Mouse (Mus musculus) megakaryocyte, embryonic 14.5 days (primary cell): Measurements from ENCODE around the gene Il10. TPM values are rescaled to one million over a fixed set of nuclear protein-coding genes. Genes with fewer than 3 reads are reported as not detected.

ENCODE experiments used
- H3K27me3 ChIP-seq: replicated peaks from 2 replicates; pipeline ENCODE3; 2012; ENCODE audit warnings: inconsistent platforms
- H3K36me3 ChIP-seq: replicated peaks from 2 replicates; pipeline ENCODE3; 2012; ENCODE audit warnings: low read length, inconsistent platforms, mixed read lengths
- H3K4me1 ChIP-seq: 2 replicates; pipeline ENCODE4 v1.6.1; 2012; ENCODE audit warnings: inconsistent platforms
- H3K4me3 ChIP-seq: replicated peaks from 2 replicates; pipeline ENCODE3; 2012; ENCODE audit warnings: moderate library complexity, mild to moderate bottlenecking, inconsistent platforms
- H3K9me3 ChIP-seq: 2 replicates; pipeline ENCODE4 v1.6.1; 2012; ENCODE audit warnings: inconsistent platforms
- FLI1 ChIP-seq: IDR thresholded peaks from 2 replicates; pipeline ENCODE4 v1.6.1; 2012; ENCODE audit warnings: low read length, inconsistent platforms, mixed read lengths
- GATA1 ChIP-seq: IDR thresholded peaks from 3 replicates; pipeline ENCODE4 v1.6.1; 2012; ENCODE audit warnings: mixed read lengths, low read length, inconsistent platforms, borderline replicate concordance
- polyA plus RNA-seq: library from polyadenylated mRNA; stranded (reverse); fragments of >175 nt; gene quantifications from 2 replicates; pipeline ENCODE4 v1.2.3, GENCODE M21; 2012; ENCODE audit warnings: low replicate concordance; ENCODE audit not compliant: insufficient read depth

Gene Il10
- not detected in 2 replicates for polyA plus RNA-seq

GRCm38 (mm10) chr1:131019492-131020098 lies at the start of gene Il10:
Gene Il10, plus strand, starts transcription at chr1:131019845.
- Histone ChIP-seq H3K9me3 (no peaks in the 10 kb centered on the region), H3K4me1 (peaks cover 75% of the 10 kb centered on the region), H3K27me3 (peaks cover 2% of the 10 kb centered on the region), H3K4me3 (peak within 1 kb of the TSS; percentile 25), H3K36me3 (no peaks in the 10 kb centered on the region)
- no peak for TF ChIP-seq FLI1

GRCm38 (mm10) chr1:130979455-130979854 lies 40.2 kb upstream of the Il10 start:
- Histone ChIP-seq H3K27me3 (no peaks in the 10 kb centered on the region), H3K4me1 (peaks cover 10% of the 10 kb centered on the region), H3K36me3 (no peaks in the 10 kb centered on the region), H3K9me3 (no peaks in the 10 kb centered on the region), H3K4me3 (no peak overlapping the region)
- TF ChIP-seq GATA1 (no peak), FLI1 (no peak)

GRCm38 (mm10) chr1:130984441-130984840 lies 35.2 kb upstream of the Il10 start:
- no peaks in the 10 kb centered on the region for H3K36me3 ChIP-seq
- H3K27me3 ChIP-seq: no peaks in the 10 kb centered on the region
- no peak overlapping the region for H3K4me3 ChIP-seq
- H3K4me1 ChIP-seq: peaks cover 40% of the 10 kb centered on the region
- no peak for TF ChIP-seq FLI1
- TF ChIP-seq GATA1: no peak
- H3K9me3 ChIP-seq: no peaks in the 10 kb centered on the region

- Histone ChIP-seq H3K4me3 (no peak overlapping the region), H3K4me1 (peaks cover 46% of the 10 kb centered on the region), H3K27me3 (no peaks in the 10 kb centered on the region), H3K36me3 (peaks cover 5% of the 10 kb centered on the region), H3K9me3 (peaks cover 5% of the 10 kb centered on the region)
- TF ChIP-seq GATA1 (no peak), FLI1 (no peak)
These were observed 32.6 kb upstream of the Il10 start for GRCm38 (mm10) chr1:130987001-130987400.

GRCm38 (mm10) chr1:130987418-130987817 lies 32.2 kb upstream of the Il10 start:
- H3K27me3 ChIP-seq: no peaks in the 10 kb centered on the region
- H3K9me3 ChIP-seq: peaks cover 5% of the 10 kb centered on the region
- no peak overlapping the region for H3K4me3 ChIP-seq
- TF ChIP-seq FLI1 (no peak), GATA1 (no peak)
- peaks cover 46% of the 10 kb centered on the region for H3K4me1 ChIP-seq
- H3K36me3 ChIP-seq: peaks cover 5% of the 10 kb centered on the region

GRCm38 (mm10) chr1:130989331-130989730 lies 30.3 kb upstream of the Il10 start:
- peaks cover 5% of the 10 kb centered on the region for H3K36me3 ChIP-seq
- peak overlapping the region; percentile 28 for H3K4me3 ChIP-seq
- no peak for TF ChIP-seq GATA1
- TF ChIP-seq FLI1: no peak
- H3K27me3 ChIP-seq: peaks cover 3% of the 10 kb centered on the region
- peaks cover 47% of the 10 kb centered on the region for H3K4me1 ChIP-seq
- H3K9me3 ChIP-seq: peaks cover 5% of the 10 kb centered on the region

GRCm38 (mm10) chr1:130990448-130990847 lies 29.2 kb upstream of the Il10 start:
- peaks cover 10% of the 10 kb centered on the region for H3K27me3 ChIP-seq
- peaks cover 48% of the 10 kb centered on the region for H3K4me1 ChIP-seq
- H3K4me3 ChIP-seq: peak overlapping the region; percentile 38
- peaks cover 5% of the 10 kb centered on the region for H3K9me3 ChIP-seq
- H3K36me3 ChIP-seq: peaks cover 5% of the 10 kb centered on the region
- TF ChIP-seq GATA1: no peak
- no peak for TF ChIP-seq FLI1

- TF ChIP-seq GATA1 (no peak), FLI1 (no peak)
- Histone ChIP-seq H3K36me3 (peaks cover 5% of the 10 kb centered on the region), H3K4me1 (peaks cover 53% of the 10 kb centered on the region), H3K4me3 (no peak overlapping the region), H3K27me3 (peaks cover 19% of the 10 kb centered on the region), H3K9me3 (peaks cover 5% of the 10 kb centered on the region)
These were observed 26.0 kb upstream of the Il10 start for GRCm38 (mm10) chr1:130993574-130994154.

- Histone ChIP-seq H3K27me3 (peaks cover 21% of the 10 kb centered on the region), H3K36me3 (peaks cover 2% of the 10 kb centered on the region), H3K4me1 (peaks cover 47% of the 10 kb centered on the region), H3K9me3 (peaks cover 2% of the 10 kb centered on the region), H3K4me3 (no peak overlapping the region)
- TF ChIP-seq FLI1 (no peak), GATA1 (no peak)
These were observed 24.1 kb upstream of the Il10 start for GRCm38 (mm10) chr1:130995515-130995914.

GRCm38 (mm10) chr1:130996356-130996755 lies 23.3 kb upstream of the Il10 start:
- Histone ChIP-seq H3K4me3 (no peak overlapping the region), H3K4me1 (peaks cover 53% of the 10 kb centered on the region), H3K9me3 (no peaks in the 10 kb centered on the region), H3K36me3 (no peaks in the 10 kb centered on the region), H3K27me3 (peaks cover 24% of the 10 kb centered on the region)
- TF ChIP-seq GATA1 (no peak), FLI1 (no peak)

- H3K4me3 ChIP-seq: no peak overlapping the region
- H3K9me3 ChIP-seq: no peaks in the 10 kb centered on the region
- H3K27me3 ChIP-seq: peaks cover 26% of the 10 kb centered on the region
- peaks cover 55% of the 10 kb centered on the region for H3K4me1 ChIP-seq
- no peak for TF ChIP-seq FLI1
- no peak for TF ChIP-seq GATA1
- H3K36me3 ChIP-seq: no peaks in the 10 kb centered on the region
These were observed 22.2 kb upstream of the Il10 start for GRCm38 (mm10) chr1:130997441-130997840.
